Mouse (Mus musculus): ENCODE results near the gene Pgbd1. TPM values are rescaled to one million over a fixed set of nuclear protein-coding genes. Genes with fewer than 3 reads are reported as not detected.

Gene Pgbd1
- polyA plus RNA-seq, 1 experiment from 2014 or later, result 7.6 TPM

DNA sequence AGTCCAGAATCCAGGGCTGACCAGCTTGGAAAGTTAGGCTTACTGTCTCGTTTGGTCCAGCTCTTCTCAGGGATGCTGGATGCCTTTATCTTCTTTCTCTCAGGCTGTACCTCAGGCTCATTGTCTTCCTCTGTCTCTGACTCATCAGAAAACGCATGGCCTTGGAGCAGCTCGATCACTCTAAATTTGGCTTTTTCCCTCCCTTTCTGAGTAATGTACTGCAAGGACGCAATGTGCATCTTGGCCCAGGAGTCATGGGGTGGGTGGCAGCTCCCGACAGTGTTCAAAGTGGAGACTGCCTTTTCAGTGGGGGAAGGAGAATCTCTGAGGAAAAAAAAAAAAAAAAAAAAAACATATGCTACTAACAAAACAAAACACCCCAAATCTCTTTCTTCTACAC lies 17.6 kb downstream of the Pgbd1 start:
- Histone ChIP-seq H3K4me1 (ENCODE audit: control insufficient read depth, insufficient read depth, low read length) (no peaks in the 10 kb centered on the region), H3K4me2 (no peak overlapping the region), H3K9ac (ENCODE audit: low read length) (no peak overlapping the region), H3K36me3 (ENCODE audit: control insufficient read depth, insufficient read depth, low read length) (no peaks in the 10 kb centered on the region), H3K27me3 (ENCODE audit: control insufficient read depth, insufficient read depth, low read length) (no peaks in the 10 kb centered on the region), H3K4me3 (ENCODE audit: low read depth, low read length) (no peak overlapping the region), H3K9me3 (ENCODE audit: control insufficient read depth, low read length) (no peaks in the 10 kb centered on the region), H3K27ac (ENCODE audit: low read depth, low read length) (no peak overlapping the region)
- no peak for ATAC-seq (ENCODE audit: low FRiP score)
- peak; percentile 37 for DNase-seq (ENCODE audit: low spot score, missing footprints)
- WGBS, result 74% methylated on average over 5 of the region's 5 CpGs

DNA sequence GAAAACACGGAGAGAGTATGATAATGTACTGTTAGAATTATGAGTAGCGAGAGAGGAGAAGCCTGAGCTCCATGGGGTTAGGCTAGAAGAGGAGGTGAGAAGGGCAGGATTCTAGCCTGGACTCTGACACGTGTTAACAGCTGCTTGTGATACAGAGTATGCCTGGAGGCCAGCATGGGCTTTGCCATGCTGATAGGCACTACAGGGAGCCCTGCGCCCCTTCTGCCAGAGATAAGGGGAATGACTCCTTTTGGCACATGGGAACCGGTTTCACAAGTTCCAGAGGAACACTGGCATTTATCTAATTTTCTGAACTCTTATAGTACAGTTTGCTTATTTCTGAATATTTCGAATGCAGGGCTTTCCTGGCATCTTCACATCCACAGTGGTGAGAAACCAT lies 22.0 kb downstream of the Pgbd1 start:
- no peak overlapping the region for H3K4me3 ChIP-seq (ENCODE audit: low read depth, low read length)

DNA sequence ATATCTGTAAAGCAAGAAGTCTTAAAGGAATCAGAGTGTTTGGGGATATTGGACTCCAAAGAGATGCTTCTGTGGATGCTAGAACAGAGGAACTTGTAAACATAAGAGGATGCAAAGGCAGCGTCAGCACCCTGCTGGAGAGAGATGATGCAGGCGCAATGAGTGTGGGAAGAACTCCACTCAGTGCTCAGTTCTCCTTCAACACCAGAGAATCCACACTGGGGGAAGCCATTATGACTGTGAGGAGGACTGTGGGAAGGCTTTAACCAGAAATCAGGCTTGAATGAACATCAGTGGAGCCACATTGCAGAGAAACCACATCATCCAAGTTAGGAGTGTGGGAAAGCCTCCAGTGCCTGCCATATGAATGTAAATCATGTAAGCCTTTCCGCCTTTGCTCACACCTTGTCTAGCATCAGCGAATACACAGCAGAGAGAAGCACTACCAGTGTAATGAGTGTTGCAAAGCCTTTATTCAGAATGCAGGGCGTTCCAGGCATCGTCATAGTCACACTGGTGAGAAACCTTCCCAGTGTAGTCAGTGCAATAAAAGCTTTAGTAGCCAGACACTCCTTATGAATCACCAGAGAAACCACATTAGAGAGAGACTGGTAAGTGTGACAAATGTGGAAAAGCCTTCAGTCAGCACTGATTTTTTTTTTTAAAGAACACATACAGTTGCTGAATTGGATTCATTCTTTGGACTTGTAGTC lies 23.4 kb downstream of the Pgbd1 start:
- WGBS, result 82% methylated on average over 6 of the region's 6 CpGs
- DNase-seq (ENCODE audit: low spot score, missing footprints), result no peak
- H3K27ac ChIP-seq (ENCODE audit: low read depth, low read length), result no peak overlapping the region

More for the DNA sequence above, 22.0 kb downstream of the Pgbd1 start:
- 68% methylated on average over 6 of the region's 6 CpGs for WGBS
- Histone ChIP-seq H3K27me3 (ENCODE audit: control insufficient read depth, insufficient read depth, low read length) (no peaks in the 10 kb centered on the region), H3K4me2 (no peak overlapping the region), H3K27ac (ENCODE audit: low read depth, low read length) (no peak overlapping the region), H3K9me3 (ENCODE audit: control insufficient read depth, low read length) (no peaks in the 10 kb centered on the region), H3K9ac (ENCODE audit: low read length) (no peak overlapping the region), H3K36me3 (ENCODE audit: control insufficient read depth, insufficient read depth, low read length) (no peaks in the 10 kb centered on the region), H3K4me1 (ENCODE audit: control insufficient read depth, insufficient read depth, low read length) (no peaks in the 10 kb centered on the region)
- ATAC-seq (ENCODE audit: low FRiP score) (no peak), DNase-seq (ENCODE audit: low spot score, missing footprints) (no peak)

DNA sequence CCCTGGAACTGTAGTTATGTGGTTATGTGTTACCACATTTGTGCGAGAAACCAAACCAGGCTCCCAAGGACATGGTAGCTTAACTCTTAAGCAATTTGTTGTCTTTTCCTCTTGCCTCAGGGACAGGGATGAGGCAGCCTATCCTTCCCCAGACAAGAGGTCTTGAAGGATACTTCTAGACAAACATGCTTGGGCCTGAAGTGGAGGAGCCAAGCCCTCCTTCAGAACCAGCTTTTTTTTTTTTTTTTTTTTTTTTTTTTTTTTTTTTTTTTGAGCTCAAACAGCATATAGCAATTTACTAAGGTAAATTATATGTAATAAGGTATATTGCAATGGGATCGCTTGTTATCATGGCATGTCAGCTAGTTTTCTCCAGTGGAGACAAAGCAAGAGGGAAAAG lies 25.1 kb downstream of the Pgbd1 start:
- 86% methylated on average over 2 of the region's 2 CpGs for WGBS
- ATAC-seq (ENCODE audit: low FRiP score), result no peak
- H3K27ac ChIP-seq (ENCODE audit: low read depth, low read length), result no peak overlapping the region

More for the DNA sequence above, 23.4 kb downstream of the Pgbd1 start:
- no peak overlapping the region for H3K4me2 ChIP-seq
- no peaks in the 10 kb centered on the region for H3K27me3 ChIP-seq (ENCODE audit: control insufficient read depth, insufficient read depth, low read length)
- H3K4me1 ChIP-seq (ENCODE audit: control insufficient read depth, insufficient read depth, low read length), result no peaks in the 10 kb centered on the region
- ATAC-seq (ENCODE audit: low FRiP score), result no peak
- no peaks in the 10 kb centered on the region for H3K36me3 ChIP-seq (ENCODE audit: control insufficient read depth, insufficient read depth, low read length)
- H3K4me3 ChIP-seq (ENCODE audit: low read depth, low read length), result no peak overlapping the region
- H3K9me3 ChIP-seq (ENCODE audit: control insufficient read depth, low read length), result no peaks in the 10 kb centered on the region
- no peak overlapping the region for H3K9ac ChIP-seq (ENCODE audit: low read length)

DNA sequence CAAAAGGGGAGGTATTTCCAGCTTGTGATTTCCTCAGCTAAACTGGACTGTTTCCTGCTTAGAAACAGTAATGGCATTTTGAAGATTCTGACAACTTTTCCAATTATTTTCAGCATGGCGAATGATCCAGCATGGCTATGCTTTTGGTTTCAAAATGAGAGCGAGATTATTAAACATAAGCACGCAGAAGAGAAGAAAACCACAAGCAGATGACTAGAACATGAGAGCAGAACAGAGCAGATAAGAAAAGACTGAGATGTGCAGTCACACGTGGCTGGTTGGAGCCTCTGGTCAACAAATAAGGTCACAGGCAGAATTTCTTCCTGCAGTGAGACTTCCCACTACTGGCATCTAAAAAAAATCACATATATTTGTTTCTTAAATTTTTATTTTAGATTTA lies 25.6 kb downstream of the Pgbd1 start:
- Histone ChIP-seq H3K36me3 (ENCODE audit: control insufficient read depth, insufficient read depth, low read length) (no peaks in the 10 kb centered on the region), H3K4me3 (ENCODE audit: low read depth, low read length) (no peak overlapping the region), H3K4me2 (no peak overlapping the region), H3K9ac (ENCODE audit: low read length) (no peak overlapping the region), H3K27me3 (ENCODE audit: control insufficient read depth, insufficient read depth, low read length) (no peaks in the 10 kb centered on the region), H3K9me3 (ENCODE audit: control insufficient read depth, low read length) (no peaks in the 10 kb centered on the region), H3K4me1 (ENCODE audit: control insufficient read depth, insufficient read depth, low read length) (no peaks in the 10 kb centered on the region), H3K27ac (ENCODE audit: low read depth, low read length) (no peak overlapping the region)
- 82% methylated on average over 4 of the region's 4 CpGs for WGBS
- no peak for ATAC-seq (ENCODE audit: low FRiP score)
- DNase-seq (ENCODE audit: low spot score, missing footprints), result no peak

More for the DNA sequence above, 25.1 kb downstream of the Pgbd1 start:
- Histone ChIP-seq H3K4me1 (ENCODE audit: control insufficient read depth, insufficient read depth, low read length) (no peaks in the 10 kb centered on the region), H3K36me3 (ENCODE audit: control insufficient read depth, insufficient read depth, low read length) (no peaks in the 10 kb centered on the region), H3K4me3 (ENCODE audit: low read depth, low read length) (no peak overlapping the region), H3K4me2 (no peak overlapping the region), H3K27me3 (ENCODE audit: control insufficient read depth, insufficient read depth, low read length) (no peaks in the 10 kb centered on the region), H3K9me3 (ENCODE audit: control insufficient read depth, low read length) (no peaks in the 10 kb centered on the region), H3K9ac (ENCODE audit: low read length) (no peak overlapping the region)
- DNase-seq (ENCODE audit: low spot score, missing footprints), result no peak

DNA sequence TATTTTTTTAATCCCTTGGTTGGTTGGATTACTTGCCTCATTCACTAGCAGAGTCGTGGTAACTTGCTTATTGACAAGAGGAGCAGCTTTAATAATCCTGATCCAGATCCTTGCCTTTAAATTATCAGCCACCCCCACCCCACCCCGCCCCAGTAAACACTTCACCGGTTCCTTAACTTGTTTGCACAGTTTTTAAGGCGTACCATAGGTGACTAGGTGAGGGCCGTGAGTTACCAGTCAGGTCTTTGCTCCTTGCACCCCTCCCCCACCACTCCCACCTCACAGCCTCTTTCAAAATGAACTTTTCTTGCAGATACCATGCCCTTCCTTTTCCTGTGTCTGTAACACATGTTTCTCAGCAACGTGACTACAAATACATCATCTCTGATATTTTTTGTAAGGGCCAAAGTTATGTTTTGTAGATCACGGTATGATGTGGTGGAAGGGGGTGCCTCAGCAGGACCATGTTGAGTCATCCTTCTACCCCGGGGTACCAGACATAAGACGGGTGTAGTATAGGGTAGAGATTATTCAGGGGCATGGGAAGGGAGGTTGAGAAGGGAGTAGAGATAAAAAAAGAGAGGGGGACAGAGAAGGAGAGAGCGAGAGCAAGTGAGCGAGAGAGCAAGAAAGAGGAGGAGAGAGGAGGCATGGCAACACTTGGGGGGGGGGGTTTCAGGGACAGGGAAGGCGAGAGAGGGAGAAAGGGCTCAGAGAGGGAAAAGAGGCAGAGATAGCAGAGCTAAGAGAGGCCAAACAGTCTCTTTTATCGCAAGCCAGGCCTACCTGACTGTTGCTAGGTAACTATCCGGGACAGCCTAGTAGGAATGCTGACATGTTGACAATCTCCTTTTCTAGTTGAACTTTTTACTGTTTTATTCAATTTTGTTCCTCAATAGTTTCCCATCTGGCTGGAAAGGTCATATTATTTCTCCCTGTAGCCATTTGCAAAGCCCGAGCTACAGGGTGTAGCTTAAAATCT lies 26.3 kb downstream of the Pgbd1 start:
- ATAC-seq (ENCODE audit: low FRiP score), result no peak
- H3K36me3 ChIP-seq (ENCODE audit: control insufficient read depth, insufficient read depth, low read length), result no peaks in the 10 kb centered on the region
- no peak overlapping the region for H3K4me2 ChIP-seq
- no peaks in the 10 kb centered on the region for H3K27me3 ChIP-seq (ENCODE audit: control insufficient read depth, insufficient read depth, low read length)
- no peak for DNase-seq (ENCODE audit: low spot score, missing footprints)
- no peaks in the 10 kb centered on the region for H3K4me1 ChIP-seq (ENCODE audit: control insufficient read depth, insufficient read depth, low read length)
- no peak overlapping the region for H3K4me3 ChIP-seq (ENCODE audit: low read depth, low read length)
- WGBS, result 69% methylated on average over 14 of the region's 15 CpGs
- H3K9ac ChIP-seq (ENCODE audit: low read length), result no peak overlapping the region
- H3K27ac ChIP-seq (ENCODE audit: low read depth, low read length), result no peak overlapping the region
- H3K9me3 ChIP-seq (ENCODE audit: control insufficient read depth, low read length), result no peaks in the 10 kb centered on the region

DNA sequence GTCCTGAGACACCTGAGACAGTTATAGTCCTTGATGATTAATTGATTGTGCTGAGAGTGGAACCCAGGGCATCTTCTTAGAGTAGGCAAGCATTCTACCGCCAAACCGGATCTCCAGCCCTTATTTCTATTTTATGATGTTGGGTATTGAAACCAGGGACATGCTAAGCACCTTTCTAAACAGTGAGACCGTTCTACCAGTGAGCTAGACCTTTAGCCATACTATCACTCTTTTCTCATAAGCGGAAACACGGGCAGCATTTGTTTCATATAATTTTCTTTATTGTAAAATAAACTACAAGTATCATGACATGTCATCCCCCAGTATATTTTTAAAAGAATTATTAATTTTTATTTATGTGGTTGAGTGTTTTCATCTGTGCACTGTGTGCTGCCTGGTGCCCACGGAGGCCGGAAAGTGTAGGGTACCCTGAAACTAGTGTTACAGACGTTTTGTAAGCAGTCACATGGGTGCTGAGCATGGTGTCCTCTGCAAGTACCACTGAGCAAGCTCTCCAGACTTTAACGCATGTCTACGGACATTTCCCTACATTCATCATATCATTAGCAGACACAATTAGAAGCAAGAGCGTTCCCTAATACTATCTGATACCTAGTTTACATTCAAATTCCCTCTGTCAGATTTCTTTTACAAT lies 31.9 kb downstream of the Pgbd1 start:
- WGBS, result 54% methylated on average over 11 of the region's 11 CpGs
- H3K4me1 ChIP-seq (ENCODE audit: control insufficient read depth, insufficient read depth, low read length), result no peaks in the 10 kb centered on the region; the same call in 1 of the 2 replicates
- peak overlapping the region; percentile 42 for H3K4me3 ChIP-seq (ENCODE audit: low read depth, low read length)
- H3K9ac ChIP-seq (ENCODE audit: low read length), result peak overlapping the region; percentile 68
- H3K36me3 ChIP-seq (ENCODE audit: control insufficient read depth, insufficient read depth, low read length), result no peaks in the 10 kb centered on the region
- H3K27ac ChIP-seq (ENCODE audit: low read depth, low read length), result no peak overlapping the region
- DNase-seq (ENCODE audit: low spot score, missing footprints), result no peak
- H3K27me3 ChIP-seq (ENCODE audit: control insufficient read depth, insufficient read depth, low read length), result no peaks in the 10 kb centered on the region
- peak overlapping the region; percentile 61 for H3K4me2 ChIP-seq
- no peaks in the 10 kb centered on the region for H3K9me3 ChIP-seq (ENCODE audit: control insufficient read depth, low read length)
- 0 out of 2 replicates have a peak, but pooled peaks have one; percentile 35 for ATAC-seq (ENCODE audit: low FRiP score)

DNA sequence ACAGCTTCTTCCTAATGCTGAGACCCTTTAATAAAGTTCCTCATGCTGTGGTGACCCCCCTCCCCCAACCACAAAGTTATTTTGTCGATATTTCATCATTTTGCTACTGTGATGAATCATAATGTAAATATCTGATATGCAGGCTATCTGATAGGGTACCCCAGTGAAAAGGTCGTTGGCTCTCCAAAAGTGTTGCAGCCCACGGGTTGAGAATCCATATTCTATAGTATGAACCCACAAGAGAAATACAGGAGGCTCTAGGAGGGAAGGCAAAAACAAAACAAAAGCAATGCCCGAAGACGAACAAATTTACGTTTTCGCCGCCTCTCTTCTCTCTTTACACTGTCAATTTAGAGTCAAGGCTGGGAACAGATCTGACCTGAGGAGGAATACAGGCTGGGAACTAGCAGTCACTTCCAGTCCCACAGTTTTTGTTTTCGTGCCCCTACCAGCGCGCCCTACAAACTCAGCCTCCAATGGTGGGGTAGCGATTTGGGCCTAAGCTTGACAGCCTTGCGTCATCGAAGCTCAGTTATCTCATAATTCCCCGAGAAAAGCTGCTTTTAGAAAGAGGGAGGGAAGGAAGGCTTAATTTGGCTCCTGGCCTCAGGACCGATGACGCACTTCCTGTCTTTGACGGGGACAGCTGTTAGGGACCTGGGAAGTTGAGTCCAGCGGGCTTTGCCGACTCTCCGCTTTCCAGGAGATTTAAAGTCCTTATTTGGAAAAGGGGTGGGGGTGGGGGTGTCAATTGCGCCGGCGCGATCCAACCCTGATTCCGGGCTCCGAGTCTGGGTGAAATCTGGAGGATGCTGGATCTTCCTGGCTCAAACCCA lies 32.7 kb downstream of the Pgbd1 start:
- Histone ChIP-seq H3K27ac (ENCODE audit: low read depth, low read length) (no peak overlapping the region), H3K4me2 (peak overlapping the region; percentile 61), H3K9ac (ENCODE audit: low read length) (peak overlapping the region; percentile 68), H3K36me3 (ENCODE audit: control insufficient read depth, insufficient read depth, low read length) (no peaks in the 10 kb centered on the region), H3K4me3 (ENCODE audit: low read depth, low read length) (peak overlapping the region; percentile 42), H3K9me3 (ENCODE audit: control insufficient read depth, low read length) (no peaks in the 10 kb centered on the region), H3K27me3 (ENCODE audit: control insufficient read depth, insufficient read depth, low read length) (no peaks in the 10 kb centered on the region), H3K4me1 (ENCODE audit: control insufficient read depth, insufficient read depth, low read length) (no peaks in the 10 kb centered on the region; the same call in 1 of the 2 replicates)
- ATAC-seq (ENCODE audit: low FRiP score) (peak; percentile 93), DNase-seq (ENCODE audit: low spot score, missing footprints) (peak; percentile 96)
- WGBS, result 4% methylated on average over 27 of the region's 27 CpGs
